In genomic region chr10:128458719-128459408, GRCm38 (mm10) we compare ENCODE assay signal across 8 mouse cellular contexts. TPM values are rescaled to one million over a fixed set of nuclear protein-coding genes. Genes with fewer than 3 reads are reported as not detected.
A peak's percentile ranks its signal among the peaks of the same experiment; 100 is the strongest.
DNase-seq lines count a peak whose midpoint lies in the region; ATAC-seq and TF ChIP-seq lines count a peak whose summit lies in the region.

Smarcc2 (plus strand) TSS chr10:128459248.

- no peaks in the 10 kb centered on the region for H3K9me3 ChIP-seq in forebrain, embryonic 13.5 days (replicated peaks)
- no peaks in the 10 kb centered on the region for H3K9me3 ChIP-seq in heart, postnatal 0 days (replicated peaks; ENCODE audit: control insufficient read depth, low read length)
- H3K9me3 ChIP-seq in liver, embryonic 15.5 days (replicated peaks), result no peaks in the 10 kb centered on the region
- no peaks in the 10 kb centered on the region for H3K9me3 ChIP-seq in neural tube, embryonic 11.5 days (ENCODE audit: control insufficient read depth, low read length)
- H3K9me3 ChIP-seq in stomach, embryonic 16.5 days (replicated peaks; ENCODE audit: control insufficient read depth, low read length), result no peaks in the 10 kb centered on the region

- peak within 1 kb of the TSS; percentile 97 for H3K27ac ChIP-seq in forebrain, embryonic 13.5 days
- peak within 1 kb of the TSS; percentile 85 for H3K27ac ChIP-seq in heart, postnatal 0 days (ENCODE audit: low read depth)
- H3K27ac ChIP-seq in liver, embryonic 15.5 days (replicated peaks), result peak within 1 kb of the TSS; percentile 96
- H3K27ac ChIP-seq in neural tube, embryonic 11.5 days (ENCODE audit: low read depth, low read length), result peak within 1 kb of the TSS; percentile 95
- H3K27ac ChIP-seq in stomach, embryonic 16.5 days (ENCODE audit: low read length), result peak within 1 kb of the TSS; percentile 96

- peaks cover 22% of the 10 kb centered on the region for H3K4me1 ChIP-seq in forebrain, embryonic 13.5 days
- H3K4me1 ChIP-seq in heart, postnatal 0 days (ENCODE audit: control insufficient read depth, insufficient read depth), result peaks cover 8% of the 10 kb centered on the region; the same call in 1 of the 2 replicates
- H3K4me1 ChIP-seq in liver, embryonic 15.5 days (replicated peaks), result peaks cover 43% of the 10 kb centered on the region
- H3K4me1 ChIP-seq in neural tube, embryonic 11.5 days (ENCODE audit: control insufficient read depth, insufficient read depth, low read length), result peaks cover 10% of the 10 kb centered on the region
- H3K4me1 ChIP-seq in stomach, embryonic 16.5 days (ENCODE audit: control insufficient read depth, insufficient read depth, low read length), result peaks cover 12% of the 10 kb centered on the region

- peaks cover 28% of the 10 kb centered on the region for H3K36me3 ChIP-seq in forebrain, embryonic 13.5 days (ENCODE audit: poor library complexity, severe bottlenecking)
- H3K36me3 ChIP-seq in heart, postnatal 0 days (replicated peaks; ENCODE audit: control insufficient read depth, insufficient read depth, low read length), result peaks cover 26% of the 10 kb centered on the region
- peaks cover 31% of the 10 kb centered on the region for H3K36me3 ChIP-seq in liver, embryonic 15.5 days (replicated peaks)
- H3K36me3 ChIP-seq in neural tube, embryonic 11.5 days (ENCODE audit: control insufficient read depth, insufficient read depth, low read length), result peaks cover 6% of the 10 kb centered on the region; the same call in 1 of the 2 replicates
- 0 out of 2 replicates have a peak, but pooled peaks cover 2% of the 10 kb centered on the region for H3K36me3 ChIP-seq in stomach, embryonic 16.5 days (ENCODE audit: control insufficient read depth, insufficient read depth, low read length)

- no peaks in the 10 kb centered on the region for H3K27me3 ChIP-seq in forebrain, embryonic 13.5 days
- no peaks in the 10 kb centered on the region for H3K27me3 ChIP-seq in heart, postnatal 0 days (ENCODE audit: control insufficient read depth, insufficient read depth, low read length)
- H3K27me3 ChIP-seq in liver, embryonic 15.5 days, result no peaks in the 10 kb centered on the region
- no peaks in the 10 kb centered on the region for H3K27me3 ChIP-seq in neural tube, embryonic 11.5 days (ENCODE audit: control insufficient read depth, insufficient read depth, low read length)
- no peaks in the 10 kb centered on the region for H3K27me3 ChIP-seq in stomach, embryonic 16.5 days (ENCODE audit: control insufficient read depth, insufficient read depth, low read length)

- ATAC-seq in forebrain, embryonic 13.5 days, result peak; percentile 76
- ATAC-seq in heart, postnatal 0 days (ENCODE audit: insufficient read depth, low read depth), result peak; percentile 82
- peak; percentile 83 for ATAC-seq in liver, embryonic 15.5 days (ENCODE audit: insufficient read depth)
- peak; percentile 77 for ATAC-seq in neural tube, embryonic 11.5 days (ENCODE audit: insufficient read depth, low FRiP score, low TSS enrichment)
- peak; percentile 83 for ATAC-seq in stomach, embryonic 16.5 days (ENCODE audit: insufficient read depth, low FRiP score)

- peak; percentile 24; the same call in 1 of the 2 replicates for TF ChIP-seq CTCF in heart, postnatal 0 days (IDR thresholded peaks at IDR 0.05; ENCODE audit: low read depth)

- no peak for TF ChIP-seq EP300 in heart, postnatal 0 days (IDR thresholded peaks at IDR 0.05; ENCODE audit: low read depth)

- peak within 1 kb of the TSS; percentile 94 for H3K4me2 ChIP-seq in forebrain, embryonic 13.5 days
- H3K4me2 ChIP-seq in heart, postnatal 0 days (ENCODE audit: low read depth, low read length), result peak within 1 kb of the TSS; percentile 65
- peak within 1 kb of the TSS; percentile 95 for H3K4me2 ChIP-seq in liver, embryonic 15.5 days
- peak within 1 kb of the TSS; percentile 87 for H3K4me2 ChIP-seq in neural tube, embryonic 11.5 days (ENCODE audit: low read depth)
- H3K4me2 ChIP-seq in stomach, embryonic 16.5 days (ENCODE audit: low read depth, low read length), result peak within 1 kb of the TSS; percentile 75

- peak within 1 kb of the TSS; percentile 98 for H3K4me3 ChIP-seq in forebrain, embryonic 13.5 days
- H3K4me3 ChIP-seq in heart, postnatal 0 days (ENCODE audit: low read depth, low read length), result peak within 1 kb of the TSS; percentile 81
- peak within 1 kb of the TSS; percentile 91 for H3K4me3 ChIP-seq in liver, embryonic 15.5 days (replicated peaks)
- peak within 1 kb of the TSS; percentile 72 for H3K4me3 ChIP-seq in neural tube, embryonic 11.5 days (ENCODE audit: low read depth, low read length)
- peak within 1 kb of the TSS; percentile 91 for H3K4me3 ChIP-seq in stomach, embryonic 16.5 days (replicated peaks; ENCODE audit: low read length)

- peak; percentile 64 to 75 for DNase-seq in CD8-positive naive resting alpha-beta T cell, adult 2 months (ENCODE audit: low read depth in 2 of 2, low spot score in 2 of 2)
- DNase-seq in c-Kit-positive CD71-positive TER-119-positive erythroid progenitor cells, embryonic 14.5 days (ENCODE audit: low spot score), result peak; percentile 75
- peak; percentile 73 for DNase-seq in heart, postnatal 0 days (ENCODE audit: low spot score)
- DNase-seq in kidney, postnatal 4 days, result peak; percentile 88 to 92
- DNase-seq in neural tube, embryonic 11.5 days (ENCODE audit: low spot score), result peak; percentile 88

- H3K9ac ChIP-seq in forebrain, embryonic 13.5 days, result peak within 1 kb of the TSS; percentile 99
- peak within 1 kb of the TSS; percentile 89 for H3K9ac ChIP-seq in heart, postnatal 0 days (replicated peaks; ENCODE audit: low read depth, low read length)
- peak within 1 kb of the TSS; percentile 99 for H3K9ac ChIP-seq in liver, embryonic 15.5 days
- peak within 1 kb of the TSS; percentile 96 for H3K9ac ChIP-seq in neural tube, embryonic 11.5 days (ENCODE audit: low read length)
- peak within 1 kb of the TSS; percentile 99 for H3K9ac ChIP-seq in stomach, embryonic 16.5 days (ENCODE audit: low read length)

- under 1% methylated on average over 48 of the region's 86 CpGs for WGBS in forebrain, embryonic 13.5 days
- WGBS in heart, postnatal 0 days, result 0% methylated on average over 42 of the region's 86 CpGs
- WGBS in liver, embryonic 15.5 days (ENCODE audit: insufficient replicate concordance), result under 1% methylated on average over 86 of the region's 86 CpGs
- under 1% methylated on average over 46 of the region's 86 CpGs for WGBS in neural tube, embryonic 11.5 days
- WGBS in stomach, embryonic 16.5 days, result under 1% methylated on average over 69 of the region's 86 CpGs

RNA-seq across cellular contexts. Expression of gene Smarcc2, which starts in this region (rescaled TPM):
- 166 and 168 TPM in 2 replicates for polyA plus RNA-seq in forebrain, embryonic 13.5 days (2015; fragmentation: Nextera tagmentation; extraction: Ambion mirVana)
- 40.8 and 42.1 TPM in 2 replicates for total RNA-seq in heart, postnatal 0 days (2014; rRNA removed; ENCODE audit: low replicate concordance)
- polyA plus RNA-seq in heart, postnatal 0 days (2015; fragmentation: Nextera tagmentation; extraction: Ambion mirVana), result 31.9 and 32.9 TPM in 2 replicates
- polyA plus RNA-seq in liver, embryonic 15.5 days (2015; fragmentation: Nextera tagmentation; extraction: Ambion mirVana), result 23.5 and 23.6 TPM in 2 replicates
- polyA plus RNA-seq in neural tube, embryonic 11.5 days (2014; fragmentation: Nextera tagmentation; extraction: Ambion mirVana), result 124 and 125 TPM in 2 replicates
- 59.5 and 62.4 TPM in 2 replicates for polyA plus RNA-seq in stomach, embryonic 16.5 days (2015; fragmentation: Nextera tagmentation; extraction: Ambion mirVana)

Comparison
In these comparisons a context has a peak if more than half of its experiments do, and no peak if none do; other contexts are left out.
1. Peak in every context shown above with its lines: DNase-seq, ATAC-seq, H3K4me3 ChIP-seq and H3K27ac ChIP-seq.